Comparison of ENCODE assay signal across 7 mouse cellular contexts in genomic region chrX:42540756-42541053, GRCm38 (mm10). TPM values are rescaled to one million over a fixed set of nuclear protein-coding genes. Genes with fewer than 3 reads are reported as not detected.
DNase-seq lines count a peak whose midpoint lies in the region; ATAC-seq and TF ChIP-seq lines count a peak whose summit lies in the region.

No protein-coding gene starts in this region.

- peak overlapping the region; percentile 65 for H3K4me3 ChIP-seq in gastrocnemius, adult 2 months

- peak; percentile 83 for TF ChIP-seq CTCF in gastrocnemius, adult 2 months (IDR thresholded peaks at IDR 0.05)

- DNase-seq in ZHBTc4 (ENCODE audit: low read depth, low spot score), result peak; percentile 63
- peak; percentile 77 to 88 for DNase-seq in cerebellum, postnatal 36 days
- peak; percentile 59 for DNase-seq in gastrocnemius, adult 2 months
- peak; percentile 35 for DNase-seq in hindlimb bud, embryonic 11.5 days (ENCODE audit: extremely low spot score, low read depth, low spot score)
- DNase-seq in left cerebral cortex, postnatal 14 days (ENCODE audit: low spot score in 2 of 2), result peak; percentile 63 to 76
- peak; percentile 7 to 22 for DNase-seq in right cerebral cortex, postnatal 36 days (ENCODE audit: low spot score in 2 of 2)

- intact Hi-C loops in gastrocnemius, adult 2 months (cut with DNase I), result no loop called here
- intact Hi-C loops in left cerebral cortex, postnatal 14 days (cut with DNase I), result loop anchor here (10.0 kb wide), 1 partner anchor 884 kb away; the partner anchor contains the start of gene Tenm1

- ATAC-seq in megakaryocyte-erythroid progenitor cell, adult 5-6 weeks (replicated peaks; ENCODE audit: low FRiP score, low TSS enrichment, poor library complexity, severe bottlenecking), result peak; percentile 70; the same call in 1 of the 2 replicates

- H3K27ac ChIP-seq in gastrocnemius, adult 2 months, result peak overlapping the region; percentile 80

RNA-seq across cellular contexts. Expression of gene Sh2d1a, which starts 38.5 kb away (rescaled TPM):
- not detected for total RNA-seq in gastrocnemius, adult 2 months (2021)
- total RNA-seq in left cerebral cortex, postnatal 14 days (2021), result not detected
- 3.0 TPM in 1 of 2 replicates, not detected in the other for total RNA-seq in megakaryocyte-erythroid progenitor cell, adult 5-6 weeks (2014; fragmentation: Nextera tagmentation)
- 2.8 TPM in 1 of 2 replicates, not detected in the other for total RNA-seq in megakaryocyte-erythroid progenitor cell, adult 5-6 weeks (2017)

RNA-seq across cellular contexts. Expression of gene Tex13c2, which starts 51.2 kb away (rescaled TPM):
- not detected for total RNA-seq in gastrocnemius, adult 2 months (2021)
- not detected for total RNA-seq in left cerebral cortex, postnatal 14 days (2021)
- not detected in 2 replicates for total RNA-seq in megakaryocyte-erythroid progenitor cell, adult 5-6 weeks (2014; fragmentation: Nextera tagmentation)
- total RNA-seq in megakaryocyte-erythroid progenitor cell, adult 5-6 weeks (2017), result not detected in 2 replicates

Comparison
In these comparisons a context has a peak if more than half of its experiments do, and no peak if none do; other contexts are left out.
1. Peak in every context shown above with its lines: DNase-seq, ATAC-seq, H3K4me3 ChIP-seq and H3K27ac ChIP-seq.
2. DNase-seq: peak in every context shown above with its lines; median percentile 82 in cerebellum, postnatal 36 days; 70 in left cerebral cortex, postnatal 14 days; 63 in ZHBTc4; 59 in gastrocnemius, adult 2 months; 35 in hindlimb bud, embryonic 11.5 days; 14 in right cerebral cortex, postnatal 36 days.